Mouse (Mus musculus) forebrain, embryonic 15.5 days (tissue): Measurements from ENCODE around the gene Bcar3. TPM values are rescaled to one million over a fixed set of nuclear protein-coding genes. Genes with fewer than 3 reads are reported as not detected.

Source experiments
- ATAC-seq: fragments of 200-750 bp; cut with Nextera tagmentation; replicated peaks from 2 replicates; pipeline ENCODE4 v1.8.0; 2017; ENCODE audit warnings: mild to moderate bottlenecking, moderate TSS enrichment, moderate library complexity
- H3K27ac ChIP-seq: fragments of 300-500 bp; sonication (generic); replicated peaks from 2 replicates; pipeline ENCODE4 v1.5.1; 2015; ENCODE audit warnings: mild to moderate bottlenecking, inconsistent platforms
- H3K27me3 ChIP-seq: fragments of 300-500 bp; sonication (generic); 2 replicates; pipeline ENCODE4 v1.6.1; 2015; ENCODE audit warnings: inconsistent platforms
- H3K36me3 ChIP-seq: fragments of 300-500 bp; sonication (generic); 2 replicates; pipeline ENCODE4 v1.6.1; 2015; ENCODE audit warnings: mild to moderate bottlenecking, inconsistent platforms
- H3K4me1 ChIP-seq: fragments of 300-500 bp; sonication (generic); 2 replicates; pipeline ENCODE4 v1.6.1; 2015; ENCODE audit warnings: inconsistent platforms
- H3K4me2 ChIP-seq: fragments of 300-500 bp; sonication (generic); replicated peaks from 2 replicates; pipeline ENCODE4 v1.6.1; 2015; ENCODE audit warnings: mild to moderate bottlenecking, inconsistent platforms
- H3K4me3 ChIP-seq: fragments of 300-500 bp; sonication (generic); 2 replicates; pipeline ENCODE4 v1.5.1; 2015; ENCODE audit warnings: mild to moderate bottlenecking, inconsistent platforms
- H3K9ac ChIP-seq: fragments of 300-500 bp; sonication (generic); replicated peaks from 2 replicates; pipeline ENCODE4 v1.6.1; 2015; ENCODE audit warnings: mild to moderate bottlenecking, inconsistent platforms
- H3K9me3 ChIP-seq: fragments of 300-500 bp; sonication (generic); 2 replicates; pipeline ENCODE4 v1.6.1; 2016; ENCODE audit warnings: inconsistent platforms
- WGBS: fragments of 180-500 bp; shearing (Covaris S2); methylation state at CpG from one replicate; pipeline ENCODE4 v1.1.7; 2015; ENCODE audit warnings: mixed read lengths; 5-methylcytosine and 5-hydroxymethylcytosine counted together
- polyA plus RNA-seq: library from polyadenylated mRNA; unstranded; fragments of >200 nt; fragmentation: Nextera tagmentation; extraction: Ambion mirVana; gene quantifications from 2 replicates; pipeline ENCODE4 v1.2.1, GENCODE M21; 2015

Bcar3 gene
- polyA plus RNA-seq, 1 experiment from 2014 or later: 6.1 TPM

- no peak for ATAC-seq
- 91% methylated on average over 6 of the region's 6 CpGs for WGBS
Measured at GRCm38 (mm10) chr3:122323841-122324240, 29.9 kb downstream of the Bcar3 start.

GRCm38 (mm10) chr3:122324528-122324927, 30.6 kb downstream of the Bcar3 start:
- no peak for ATAC-seq
- no peak overlapping the region for H3K4me2 ChIP-seq
- no peaks in the 10 kb centered on the region for H3K27me3 ChIP-seq
- no peaks in the 10 kb centered on the region for H3K4me1 ChIP-seq
- no peak overlapping the region for H3K4me3 ChIP-seq
- WGBS: 93% methylated on average over 3 of the region's 3 CpGs
- H3K27ac ChIP-seq: no peak overlapping the region
- H3K9ac ChIP-seq: no peak overlapping the region
- H3K36me3 ChIP-seq: no peaks in the 10 kb centered on the region
- no peaks in the 10 kb centered on the region for H3K9me3 ChIP-seq

More at GRCm38 (mm10) chr3:122323841-122324240, 29.9 kb downstream of the Bcar3 start:
- no peak overlapping the region for H3K27ac ChIP-seq
- H3K4me3 ChIP-seq: no peak overlapping the region
- H3K36me3 ChIP-seq: no peaks in the 10 kb centered on the region
- no peaks in the 10 kb centered on the region for H3K4me1 ChIP-seq
- no peak overlapping the region for H3K9ac ChIP-seq
- H3K4me2 ChIP-seq: no peak overlapping the region
- no peaks in the 10 kb centered on the region for H3K27me3 ChIP-seq
- H3K9me3 ChIP-seq: no peaks in the 10 kb centered on the region

DNA sequence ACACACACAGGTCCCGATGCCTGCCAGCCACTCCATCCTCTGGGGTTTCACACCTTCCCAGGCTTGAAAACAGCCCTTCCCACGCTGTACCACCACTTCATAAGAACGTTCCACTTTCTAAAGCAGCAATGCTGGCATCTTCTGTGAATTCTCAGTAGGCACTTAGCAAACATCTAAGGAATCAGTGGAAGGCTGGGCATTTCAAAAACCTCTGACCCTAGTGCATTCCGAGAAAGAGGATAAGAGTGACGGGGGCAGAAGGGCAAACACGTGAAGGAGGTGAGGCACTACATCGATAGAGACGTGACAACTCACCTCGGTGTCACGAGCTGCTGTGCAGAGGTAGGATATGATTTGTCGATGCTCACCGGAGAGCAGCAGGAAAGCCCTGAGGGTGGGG, 36.5 kb downstream of the Bcar3 start:
- 87% methylated on average over 12 of the region's 12 CpGs for WGBS
- ATAC-seq: no peak
- H3K36me3 ChIP-seq: no peaks in the 10 kb centered on the region
- no peak overlapping the region for H3K27ac ChIP-seq
- H3K9ac ChIP-seq: no peak overlapping the region
- H3K4me1 ChIP-seq: no peaks in the 10 kb centered on the region
- H3K4me2 ChIP-seq: no peak overlapping the region
- no peaks in the 10 kb centered on the region for H3K27me3 ChIP-seq
- no peak overlapping the region for H3K4me3 ChIP-seq
- H3K9me3 ChIP-seq: no peaks in the 10 kb centered on the region

DNA sequence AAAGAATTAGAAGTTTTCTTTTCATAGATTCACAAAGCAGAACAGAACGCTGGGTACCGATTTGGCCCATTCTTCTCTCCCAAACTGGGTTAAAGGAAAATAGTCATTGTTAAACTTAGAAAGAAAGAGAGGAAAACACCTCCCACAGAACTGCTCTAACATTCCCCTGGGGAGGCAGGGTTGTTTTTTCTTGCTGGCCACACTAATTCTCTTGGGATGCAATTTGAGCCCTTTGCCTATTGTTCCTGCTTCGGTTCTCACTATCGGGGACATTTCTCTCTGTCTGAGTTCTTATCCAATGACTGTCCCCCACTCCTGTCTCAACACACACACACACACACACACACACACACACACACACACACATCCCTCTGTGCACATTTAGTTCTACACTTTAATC, 39.6 kb downstream of the Bcar3 start:
- WGBS: 17% methylated on average over 4 of the region's 4 CpGs

GRCm38 (mm10) chr3:122333902-122334301, 40.0 kb downstream of the Bcar3 start:
- no peak overlapping the region for H3K4me3 ChIP-seq
- 46% methylated on average over 7 of the region's 7 CpGs for whole genome bisulfite sequencing
- no peak overlapping the region for H3K27ac ChIP-seq
- no peak for ATAC-seq
- no peaks in the 10 kb centered on the region for H3K27me3 ChIP-seq
- H3K9me3 ChIP-seq: no peaks in the 10 kb centered on the region
- H3K4me1 ChIP-seq: no peaks in the 10 kb centered on the region
- no peak overlapping the region for H3K4me2 ChIP-seq
- no peaks in the 10 kb centered on the region for H3K36me3 ChIP-seq
- no peak overlapping the region for H3K9ac ChIP-seq

More for the DNA sequence above, 39.6 kb downstream of the Bcar3 start:
- Histone ChIP-seq H3K36me3 (no peaks in the 10 kb centered on the region), H3K27ac (no peak overlapping the region), H3K4me2 (no peak overlapping the region), H3K27me3 (no peaks in the 10 kb centered on the region), H3K4me3 (no peak overlapping the region), H3K4me1 (no peaks in the 10 kb centered on the region), H3K9me3 (no peaks in the 10 kb centered on the region), H3K9ac (no peak overlapping the region)
- no peak for ATAC-seq

GRCm38 (mm10) chr3:122334375-122334774, 40.4 kb downstream of the Bcar3 start:
- H3K9me3 ChIP-seq: no peaks in the 10 kb centered on the region
- no peak overlapping the region for H3K27ac ChIP-seq
- H3K4me3 ChIP-seq: no peak overlapping the region
- 82% methylated on average over 7 of the region's 7 CpGs for WGBS
- H3K9ac ChIP-seq: no peak overlapping the region
- ATAC-seq: no peak
- no peaks in the 10 kb centered on the region for H3K36me3 ChIP-seq
- H3K4me1 ChIP-seq: no peaks in the 10 kb centered on the region
- no peak overlapping the region for H3K4me2 ChIP-seq
- no peaks in the 10 kb centered on the region for H3K27me3 ChIP-seq

DNA sequence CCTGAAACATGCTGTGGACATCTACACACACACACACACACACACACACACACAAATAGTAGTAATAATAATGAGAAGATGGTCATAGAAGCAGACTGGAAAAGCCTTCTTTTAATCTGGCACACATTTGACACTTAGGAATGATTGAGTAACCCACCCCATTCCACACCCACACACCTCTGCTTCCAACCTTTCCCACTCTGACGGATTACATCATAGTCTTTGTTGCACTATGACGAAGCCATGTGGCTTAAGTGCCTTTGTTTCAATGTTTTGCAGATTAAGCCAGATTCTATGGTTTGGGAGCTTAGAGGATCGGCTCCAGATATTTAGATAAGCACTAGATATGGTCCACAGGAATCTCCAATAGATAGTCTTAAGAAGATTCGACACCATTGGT, 42.1 kb downstream of the Bcar3 start:
- no peak overlapping the region for H3K27ac ChIP-seq
- H3K4me1 ChIP-seq: no peaks in the 10 kb centered on the region
- no peaks in the 10 kb centered on the region for H3K9me3 ChIP-seq
- 83% methylated on average over 4 of the region's 4 CpGs for WGBS
- no peak overlapping the region for H3K4me2 ChIP-seq
- no peak for ATAC-seq
- H3K27me3 ChIP-seq: no peaks in the 10 kb centered on the region
- H3K4me3 ChIP-seq: no peak overlapping the region
- H3K36me3 ChIP-seq: no peaks in the 10 kb centered on the region
- no peak overlapping the region for H3K9ac ChIP-seq

GRCm38 (mm10) chr3:122337992-122338391, 44.1 kb downstream of the Bcar3 start:
- no peak overlapping the region for H3K4me3 ChIP-seq
- H3K9ac ChIP-seq: no peak overlapping the region
- no peaks in the 10 kb centered on the region for H3K4me1 ChIP-seq
- 73% methylated on average over 5 of the region's 5 CpGs for WGBS
- no peak overlapping the region for H3K27ac ChIP-seq
- H3K36me3 ChIP-seq: no peaks in the 10 kb centered on the region
- ATAC-seq: no peak
- H3K27me3 ChIP-seq: no peaks in the 10 kb centered on the region
- no peak overlapping the region for H3K4me2 ChIP-seq
- H3K9me3 ChIP-seq: no peaks in the 10 kb centered on the region

DNA sequence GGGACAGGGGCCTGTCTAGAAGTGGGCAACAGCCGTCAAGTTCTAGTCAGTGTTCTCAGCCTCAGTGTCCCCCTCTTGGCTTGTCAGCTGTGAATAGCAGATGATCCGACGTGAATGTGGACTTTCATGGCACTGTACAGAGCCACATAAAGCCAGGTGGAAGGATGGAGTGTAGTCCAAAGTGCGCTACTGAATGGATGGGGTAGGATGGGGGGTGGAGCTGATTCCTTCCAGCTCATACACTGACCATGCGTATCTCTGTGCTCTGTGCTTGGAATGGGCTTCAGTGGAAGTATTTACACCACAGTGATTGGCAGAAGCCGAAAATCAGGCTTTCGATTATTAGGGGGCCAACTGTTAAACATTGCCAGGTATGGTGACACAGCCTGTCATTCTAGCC, 45.0 kb downstream of the Bcar3 start:
- Histone ChIP-seq H3K4me1 (no peaks in the 10 kb centered on the region), H3K36me3 (no peaks in the 10 kb centered on the region), H3K27ac (no peak overlapping the region), H3K4me2 (no peak overlapping the region), H3K9me3 (no peaks in the 10 kb centered on the region), H3K9ac (no peak overlapping the region), H3K27me3 (no peaks in the 10 kb centered on the region), H3K4me3 (no peak overlapping the region)
- no peak for ATAC-seq
- 93% methylated on average over 7 of the region's 7 CpGs for WGBS

GRCm38 (mm10) chr3:122340135-122341068, 46.5 kb downstream of the Bcar3 start:
- H3K36me3 ChIP-seq: no peaks in the 10 kb centered on the region
- ATAC-seq: no peak
- H3K4me1 ChIP-seq: no peaks in the 10 kb centered on the region
- H3K9ac ChIP-seq: no peak overlapping the region
- no peaks in the 10 kb centered on the region for H3K9me3 ChIP-seq
- no peaks in the 10 kb centered on the region for H3K27me3 ChIP-seq
- no peak overlapping the region for H3K4me2 ChIP-seq
- no peak overlapping the region for H3K27ac ChIP-seq
- 84% methylated on average over 13 of the region's 13 CpGs for WGBS
- H3K4me3 ChIP-seq: no peak overlapping the region

DNA sequence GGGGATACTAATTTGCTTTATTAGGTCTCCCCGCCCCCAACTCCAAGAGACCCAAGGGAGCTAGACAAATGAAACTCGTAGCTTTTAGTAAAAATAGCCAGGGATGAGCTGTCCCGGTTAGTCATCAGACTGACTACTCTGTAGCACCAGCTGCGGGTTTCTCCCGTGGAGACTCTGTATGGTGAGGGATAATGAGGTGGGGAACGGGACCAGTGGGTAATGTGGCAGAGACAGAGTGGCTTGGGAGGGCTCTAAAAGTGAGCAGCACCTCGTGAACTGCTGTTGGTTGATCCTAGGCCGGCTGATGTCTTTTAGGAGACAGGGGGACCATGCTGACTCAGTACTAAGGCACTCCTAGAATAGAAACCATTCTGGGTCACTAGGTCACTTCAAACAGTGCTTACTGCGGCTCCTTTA, 49.5 kb downstream of the Bcar3 start:
- WGBS: 70% methylated on average over 9 of the region's 9 CpGs
- H3K4me1 ChIP-seq: no peaks in the 10 kb centered on the region
- ATAC-seq: no peak

GRCm38 (mm10) chr3:122344350-122344749, 50.4 kb downstream of the Bcar3 start:
- no peaks in the 10 kb centered on the region for H3K9me3 ChIP-seq
- no peak overlapping the region for H3K4me2 ChIP-seq
- H3K36me3 ChIP-seq: no peaks in the 10 kb centered on the region
- H3K9ac ChIP-seq: no peak overlapping the region
- H3K27ac ChIP-seq: no peak overlapping the region
- H3K4me3 ChIP-seq: no peak overlapping the region
- ATAC-seq: no peak
- no peaks in the 10 kb centered on the region for H3K4me1 ChIP-seq
- H3K27me3 ChIP-seq: no peaks in the 10 kb centered on the region
- 94% methylated on average over 5 of the region's 5 CpGs for WGBS

More for the DNA sequence above, 49.5 kb downstream of the Bcar3 start:
- Histone ChIP-seq H3K4me3 (no peak overlapping the region), H3K36me3 (no peaks in the 10 kb centered on the region), H3K9ac (no peak overlapping the region), H3K27ac (no peak overlapping the region), H3K9me3 (no peaks in the 10 kb centered on the region), H3K4me2 (no peak overlapping the region), H3K27me3 (no peaks in the 10 kb centered on the region)
